Mouse (Mus musculus): ENCODE data around the gene Agpat3. TPM values are rescaled to one million over a fixed set of nuclear protein-coding genes. Genes with fewer than 3 reads are reported as not detected.

The Agpat3 gene
- polyA plus RNA-seq, 1 experiment, result 51.9 TPM

DNA sequence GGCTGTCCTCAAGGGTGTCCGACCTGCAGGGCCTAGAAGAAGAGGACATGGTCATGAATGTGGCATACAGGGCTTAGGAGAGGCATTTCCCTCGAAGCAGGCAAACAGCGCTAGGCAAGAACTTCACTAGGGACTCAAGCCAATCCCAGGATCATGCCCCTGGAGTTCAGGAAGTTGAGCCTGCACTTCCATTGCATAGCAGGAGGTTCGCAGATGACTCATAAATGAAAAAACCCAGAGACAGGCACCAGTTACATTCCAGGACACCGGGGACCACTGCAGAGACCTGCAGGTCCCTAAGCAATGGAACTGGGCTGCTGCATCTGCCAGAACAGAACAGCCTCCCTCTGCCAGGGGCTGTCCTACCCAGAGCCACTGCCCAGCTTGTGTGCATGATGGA is 23.0 kb downstream of the Agpat3 start:
- 63% methylated on average over 5 of the region's 5 CpGs for WGBS

DNA sequence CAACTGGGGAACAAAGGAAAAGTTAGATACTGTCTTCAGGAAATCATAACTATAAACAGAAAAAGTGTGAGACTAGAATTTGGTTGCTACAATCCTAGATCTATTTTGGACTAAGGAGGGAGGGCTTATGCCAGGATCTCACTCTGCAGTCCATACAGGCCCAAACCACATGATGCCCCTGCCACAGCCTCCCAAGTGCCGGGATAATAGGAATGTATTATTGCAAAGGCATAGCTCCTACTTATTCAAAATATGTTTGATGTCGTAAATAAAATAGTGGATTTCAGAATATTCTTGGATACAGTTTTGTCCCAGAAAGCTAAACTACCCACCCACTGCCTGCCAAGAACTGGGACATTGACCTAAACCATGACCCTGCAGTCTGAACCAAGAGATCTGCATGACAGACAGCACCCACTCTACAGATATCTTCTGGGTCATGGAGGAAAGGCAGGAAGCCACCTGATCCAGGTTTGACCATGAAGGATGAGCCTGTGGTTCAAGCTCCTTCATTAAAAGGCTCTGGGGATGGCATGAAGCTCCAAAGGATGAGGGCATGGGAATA is 24.2 kb downstream of the Agpat3 start:
- DNase-seq (ENCODE audit: low read depth, low spot score), result no peak
- 94% methylated on average over 2 of the region's 2 CpGs for WGBS

More for the DNA sequence above, 23.0 kb downstream of the Agpat3 start:
- no peak for DNase-seq (ENCODE audit: low read depth, low spot score)

DNA sequence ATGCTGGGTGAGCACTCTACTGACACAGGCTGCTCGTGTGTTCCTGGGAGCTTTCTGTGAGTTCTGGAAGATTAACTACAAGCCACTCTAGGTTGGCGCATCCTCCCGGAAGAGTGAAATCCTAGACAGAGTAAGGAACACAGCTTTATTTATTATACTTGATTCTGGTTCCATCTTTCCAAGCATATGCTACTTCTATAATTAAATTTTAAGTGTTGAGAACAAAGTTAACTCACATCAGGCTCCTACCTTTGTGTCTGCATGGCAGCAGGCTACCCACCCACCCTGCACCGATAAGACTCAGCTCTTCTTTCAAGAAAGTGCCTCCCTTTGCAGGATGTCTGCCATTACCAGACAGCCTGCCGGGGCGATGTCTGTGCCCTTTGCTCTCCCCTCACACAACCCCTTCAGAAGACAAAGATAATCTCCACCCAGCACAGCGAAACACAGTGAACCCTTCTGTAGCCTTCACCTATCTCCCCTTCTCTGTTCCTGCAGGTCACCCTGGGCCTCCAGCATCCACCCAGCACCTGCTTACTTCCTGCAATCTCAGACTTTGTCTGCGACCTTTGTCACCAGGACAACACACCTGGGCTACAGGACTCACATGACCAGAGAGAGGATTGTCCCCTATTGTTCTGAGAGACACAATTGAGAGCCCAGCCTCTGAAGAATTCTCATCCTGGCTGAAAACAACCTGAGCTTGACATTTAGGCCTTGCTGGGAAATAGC is 26.2 kb downstream of the Agpat3 start:
- DNase-seq (ENCODE audit: low read depth, low spot score), result peak; percentile 31
- 40% methylated on average over 8 of the region's 8 CpGs for WGBS

DNA sequence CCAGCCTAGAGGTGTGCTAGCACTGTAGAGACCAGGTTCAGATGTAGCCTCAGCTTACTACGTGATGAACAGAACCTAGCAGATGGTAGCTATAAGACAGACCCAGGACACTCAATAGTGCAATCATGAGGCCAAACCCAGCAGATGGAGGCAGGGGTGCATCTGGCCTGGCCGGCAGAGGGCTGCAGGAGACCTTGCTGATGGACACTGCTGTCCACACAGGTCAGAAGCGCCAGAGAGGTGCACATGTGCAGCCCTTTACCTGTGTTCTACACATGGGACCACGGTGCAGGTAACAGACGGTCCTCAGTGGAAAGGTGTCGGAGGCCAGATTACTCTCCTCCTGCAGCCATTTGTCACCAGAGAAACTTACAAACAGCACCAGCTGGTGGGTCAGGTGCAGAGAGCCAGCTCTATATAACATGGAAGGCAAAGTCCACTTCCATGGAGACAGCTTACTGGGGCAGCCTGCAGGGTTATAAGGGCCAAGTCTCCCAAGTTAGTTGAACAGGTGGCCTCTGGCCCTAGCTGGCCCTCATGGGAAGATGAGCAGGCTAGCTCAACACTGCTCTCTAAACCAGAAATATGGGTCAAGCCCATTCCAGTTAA is 27.6 kb downstream of the Agpat3 start:
- 47% methylated on average over 6 of the region's 6 CpGs for WGBS
- DNase-seq (ENCODE audit: low read depth, low spot score), result peak; percentile 44

DNA sequence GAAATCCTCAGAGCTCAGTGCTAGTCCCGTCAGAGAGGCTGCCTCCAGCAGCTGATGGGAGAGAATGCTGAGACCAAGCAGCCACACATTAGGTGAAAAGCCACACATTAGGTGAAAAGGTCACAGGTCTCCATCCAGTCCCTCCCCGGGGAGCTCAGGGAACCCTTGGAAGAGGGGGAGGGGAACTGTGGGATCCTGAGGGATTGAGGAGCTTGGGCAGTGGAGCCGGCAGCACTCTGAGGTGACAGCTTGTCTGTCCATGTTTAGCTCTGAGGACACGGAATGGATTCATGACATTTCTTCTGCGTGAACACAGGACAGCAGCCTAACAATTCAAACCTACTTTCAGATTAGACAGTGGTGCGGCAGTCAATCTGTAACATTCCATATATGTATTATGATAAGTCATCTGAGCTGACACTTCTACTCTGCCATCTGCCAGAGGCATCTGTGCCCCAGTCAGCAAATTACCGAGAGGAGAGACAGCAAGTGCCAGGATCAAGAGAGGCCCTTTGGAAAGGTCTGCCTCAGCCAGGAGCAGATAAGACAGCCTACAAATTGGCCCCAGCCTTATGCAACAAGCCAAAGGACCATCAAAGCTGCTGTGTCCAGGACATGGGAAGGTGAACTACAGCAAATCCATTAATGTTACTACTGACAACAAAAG is 28.9 kb downstream of the Agpat3 start:
- DNase-seq (ENCODE audit: low read depth, low spot score), result no peak

DNA sequence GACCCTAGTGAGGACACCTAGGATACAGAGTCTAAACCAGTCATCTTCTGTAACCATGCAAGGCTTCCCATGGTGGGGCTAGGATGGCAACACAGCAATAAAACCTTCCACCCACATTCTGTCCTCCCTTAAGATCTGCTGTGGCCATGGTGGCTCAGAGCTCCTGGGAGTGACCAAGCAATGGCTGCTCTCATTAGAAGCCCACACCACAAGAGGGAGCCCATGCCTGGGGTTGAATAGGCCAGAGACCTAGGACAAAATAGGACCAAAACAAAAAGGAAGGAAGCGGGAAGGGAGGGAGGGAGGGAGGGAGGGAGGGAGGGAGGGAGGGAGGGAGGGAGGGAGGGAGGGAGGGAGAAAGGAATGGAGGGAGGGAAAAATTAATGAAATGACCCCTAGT is 29.5 kb downstream of the Agpat3 start:
- WGBS, result no CpG with 5 or more reads among the region's 1 CpGs
- no peak for DNase-seq (ENCODE audit: low read depth, low spot score)

More for the DNA sequence above, 28.9 kb downstream of the Agpat3 start:
- WGBS, result 74% methylated on average over 7 of the region's 7 CpGs

DNA sequence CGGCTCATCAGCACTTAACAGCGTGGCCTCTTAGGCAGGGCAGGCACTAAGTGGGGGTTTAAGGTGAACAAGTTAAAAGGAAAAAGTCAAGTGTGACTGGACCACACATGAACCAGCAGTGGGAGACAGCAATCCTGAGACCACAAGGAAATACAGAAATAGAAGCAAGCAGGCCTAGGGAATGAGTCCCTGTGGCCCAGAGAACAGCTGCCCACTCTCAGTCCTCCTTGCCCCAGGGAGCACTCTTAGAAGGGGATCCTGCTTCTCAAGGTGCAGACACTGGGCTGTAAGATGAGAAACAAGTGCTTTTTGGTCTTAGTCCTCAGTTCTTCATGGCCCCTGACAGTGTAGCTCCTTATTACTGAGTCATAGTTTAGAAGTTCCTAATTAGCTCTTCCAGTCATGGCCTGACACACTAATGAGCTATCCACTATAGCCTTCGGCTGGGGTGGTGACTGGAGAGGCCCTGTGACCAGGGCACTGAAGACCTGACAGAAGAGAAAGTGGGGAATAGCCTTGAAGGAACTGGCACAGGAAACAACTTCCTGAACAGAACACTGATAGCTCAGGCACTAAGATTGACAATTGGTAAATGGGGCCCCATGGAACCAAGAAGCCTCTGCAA is 31.0 kb downstream of the Agpat3 start:
- WGBS, result 88% methylated on average over 3 of the region's 3 CpGs
- DNase-seq (ENCODE audit: low read depth, low spot score), result no peak

DNA sequence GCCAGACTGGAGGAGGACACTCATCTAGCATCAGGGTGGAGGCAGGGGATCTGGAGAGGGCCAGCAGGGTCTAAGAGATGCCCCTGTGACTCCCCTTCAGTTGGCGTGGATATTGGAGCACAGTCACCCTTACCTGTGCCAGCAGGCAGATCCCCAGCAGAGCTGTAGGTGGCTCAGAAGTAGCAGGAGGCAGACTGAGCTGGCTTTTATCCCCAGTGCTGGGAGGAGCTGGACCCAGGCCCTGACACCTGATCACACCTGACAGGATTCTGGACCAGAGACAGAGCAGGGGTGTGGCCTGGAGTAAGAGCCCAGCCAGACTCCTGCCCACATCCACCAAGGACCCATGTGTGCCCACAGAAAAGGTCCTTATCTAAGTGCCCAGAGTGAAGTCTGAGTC is 31.8 kb downstream of the Agpat3 start:
- WGBS, result 82% methylated on average over 1 of the region's 1 CpGs
- no peak for DNase-seq (ENCODE audit: low read depth, low spot score)

DNA sequence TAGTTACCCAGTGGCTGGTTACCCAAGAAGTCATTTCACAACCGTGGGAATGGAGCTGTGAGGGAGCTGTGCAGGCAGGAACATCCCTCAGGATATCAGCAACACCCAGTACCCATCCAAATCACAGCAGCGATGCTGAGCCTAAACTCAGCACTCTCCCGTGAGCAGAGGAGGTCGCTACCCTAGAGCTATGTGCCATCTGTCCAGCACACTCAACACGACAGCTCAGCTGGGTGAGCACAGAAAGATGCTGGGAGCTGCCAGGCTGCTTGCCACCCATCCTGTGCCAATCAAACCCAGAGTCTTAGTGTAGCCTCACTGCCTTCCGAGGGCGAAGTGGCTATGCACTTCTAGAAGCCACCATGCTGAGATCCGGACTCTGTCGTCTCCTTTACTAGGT is 32.3 kb downstream of the Agpat3 start:
- DNase-seq (ENCODE audit: low read depth, low spot score), result no peak
- WGBS, result 89% methylated on average over 9 of the region's 9 CpGs

DNA sequence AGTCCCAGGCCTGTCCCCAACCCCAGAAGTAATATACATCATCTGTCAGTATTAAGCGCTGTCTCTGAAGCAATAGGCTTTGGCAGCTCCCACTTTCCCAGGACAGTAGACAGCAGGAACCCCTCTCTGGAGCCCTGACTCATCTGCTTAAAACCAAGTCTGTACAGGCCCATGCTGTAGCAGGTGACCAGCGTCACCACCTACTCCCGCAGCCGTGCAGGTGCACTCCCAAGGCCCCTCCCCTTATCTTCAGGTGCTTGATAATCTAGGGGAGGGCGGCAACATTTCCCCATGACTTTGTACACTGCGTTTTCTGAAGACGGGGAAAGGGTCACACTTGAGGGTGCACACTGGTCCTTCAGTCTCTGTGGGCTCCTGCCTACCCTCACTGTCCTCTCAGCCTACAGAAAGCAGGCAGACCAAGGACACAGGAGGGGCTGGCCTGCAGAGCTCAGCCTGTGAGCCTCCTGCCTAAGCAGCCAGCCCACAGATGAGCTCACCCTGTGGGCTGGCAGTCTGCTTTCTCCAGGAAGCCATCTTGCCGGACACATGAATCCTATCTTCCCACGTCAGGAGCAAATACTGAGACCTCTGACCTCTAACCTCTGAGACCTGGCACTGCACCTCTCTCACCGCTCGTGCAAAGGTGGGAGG is 34.9 kb downstream of the Agpat3 start:
- 47% methylated on average over 11 of the region's 11 CpGs for WGBS
- DNase-seq (ENCODE audit: low read depth, low spot score), result no peak

DNA sequence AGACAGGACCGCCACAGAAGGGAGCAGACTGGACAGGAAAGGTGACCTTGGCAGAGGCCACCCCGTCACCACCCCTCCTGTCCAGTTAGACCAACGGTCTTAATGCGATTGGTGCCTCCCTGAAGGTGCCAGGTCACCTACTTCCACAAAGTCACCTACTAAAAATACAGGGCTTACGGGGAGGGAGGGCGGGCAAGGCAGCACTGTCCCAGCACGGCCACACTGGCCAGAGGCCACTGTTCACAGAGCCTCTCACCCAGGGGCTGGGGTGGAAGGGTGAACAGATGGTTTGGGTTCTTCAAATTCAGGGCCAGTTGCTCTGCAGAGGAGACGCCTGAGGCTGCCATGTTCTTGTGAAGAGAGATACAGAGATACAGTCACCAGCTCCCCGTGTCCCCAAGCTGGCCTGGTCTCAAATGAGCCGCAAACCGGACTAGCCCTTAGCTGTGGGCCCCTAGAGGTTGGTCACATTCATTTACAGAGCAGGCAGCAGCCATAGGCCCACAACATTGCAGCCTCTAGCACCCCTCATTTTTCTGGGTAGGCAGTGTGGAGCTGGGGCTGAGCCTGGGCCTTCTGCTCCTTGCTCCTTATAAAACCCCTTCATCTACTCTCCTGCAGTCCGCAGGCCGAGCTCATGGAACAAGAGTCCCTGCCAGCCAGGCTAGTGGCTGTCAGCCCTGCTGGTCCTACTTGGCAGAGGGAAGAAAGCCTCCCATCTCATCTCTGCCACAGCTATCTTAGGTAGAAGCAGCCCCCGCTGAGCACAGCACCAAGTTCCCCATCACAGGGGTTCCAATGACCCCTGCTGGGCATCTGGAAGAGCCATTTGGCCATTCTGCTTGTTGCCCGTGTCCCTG is 35.8 kb downstream of the Agpat3 start:
- WGBS, result 89% methylated on average over 15 of the region's 15 CpGs
- no peak for DNase-seq (ENCODE audit: low read depth, low spot score)

DNA sequence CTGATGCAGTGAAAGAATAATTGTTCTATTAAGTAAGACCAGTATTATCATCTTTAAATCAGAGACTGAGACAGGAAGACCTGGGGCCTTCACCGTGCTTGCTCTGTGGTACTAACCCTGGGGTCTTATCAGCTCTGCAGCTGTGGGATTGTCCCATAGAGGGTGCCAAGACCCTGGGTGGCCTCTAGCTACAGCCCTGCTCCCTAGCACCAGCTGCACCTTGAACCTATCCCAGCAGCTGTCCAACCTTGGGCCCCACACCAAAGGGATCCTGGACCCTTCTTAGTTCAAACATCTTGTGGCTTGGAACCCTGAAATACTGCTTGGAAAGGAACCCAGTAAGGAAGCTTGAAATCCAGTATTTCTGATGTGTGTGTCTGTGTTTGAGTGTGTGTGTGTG is 37.1 kb downstream of the Agpat3 start:
- 86% methylated on average over 1 of the region's 1 CpGs for WGBS
- DNase-seq (ENCODE audit: low read depth, low spot score), result no peak

DNA sequence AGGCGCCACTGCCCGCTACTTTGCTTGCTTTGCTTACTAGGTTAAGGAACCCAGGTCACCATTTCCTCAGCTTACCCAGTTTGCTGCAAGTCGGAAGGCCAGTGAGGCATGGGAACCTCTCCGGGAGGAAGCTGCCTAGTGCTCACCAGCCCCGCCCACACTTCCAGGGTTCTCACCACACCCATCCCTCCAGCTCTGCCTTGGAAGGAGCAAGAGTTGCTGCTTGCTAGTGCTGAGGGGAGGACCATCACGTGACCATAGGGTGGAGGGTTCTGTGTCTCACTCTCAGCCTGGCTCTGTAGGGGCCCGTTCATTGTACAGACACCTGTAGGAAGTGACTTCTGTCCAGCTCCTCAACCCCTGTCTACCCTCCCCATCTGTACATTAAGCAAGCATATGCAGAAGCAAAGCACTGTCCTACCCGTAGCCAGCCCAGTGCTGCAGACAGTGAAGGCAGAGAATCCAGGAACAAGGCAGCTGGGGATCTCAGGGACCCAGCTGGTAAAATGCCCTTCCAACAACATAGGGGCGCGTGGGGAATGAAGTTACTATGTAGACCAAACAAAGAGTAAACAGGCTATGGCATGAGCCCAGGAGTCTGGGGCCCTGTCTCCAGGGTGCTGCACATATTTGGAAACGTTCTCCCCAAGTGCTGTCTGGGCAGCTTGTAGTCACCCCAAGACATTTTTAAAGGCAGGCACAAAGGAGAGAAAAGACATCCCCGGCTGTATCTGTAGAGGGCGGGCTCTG is 40.2 kb downstream of the Agpat3 start:
- DNase-seq (ENCODE audit: low read depth, low spot score), result peak; percentile 24
- WGBS, result 40% methylated on average over 13 of the region's 13 CpGs

DNA sequence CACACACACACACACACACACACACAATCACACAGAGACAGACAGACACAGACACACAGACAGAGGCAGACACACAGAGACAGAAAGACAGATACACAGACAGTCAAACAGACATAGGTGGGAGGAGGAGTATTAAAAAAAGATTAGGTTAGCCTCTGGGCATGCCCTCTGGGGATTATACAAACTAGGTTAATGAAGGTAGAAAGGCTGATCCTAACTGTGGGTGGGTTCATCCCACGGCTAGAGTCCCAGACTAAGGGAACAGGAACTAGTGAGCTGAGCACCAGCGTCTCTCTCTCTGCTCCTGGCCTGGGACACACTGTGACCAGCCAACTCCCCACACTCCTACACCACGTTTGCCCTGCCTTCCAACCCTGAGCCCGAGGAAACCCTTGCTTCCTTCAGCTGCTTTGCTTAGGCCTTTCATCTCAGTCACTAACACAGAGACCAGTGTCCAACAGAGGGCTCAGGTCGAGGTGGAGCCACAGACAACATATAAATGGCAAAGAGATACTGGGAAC is 41.5 kb downstream of the Agpat3 start:
- no peak for DNase-seq (ENCODE audit: low read depth, low spot score)
- WGBS, result 43% methylated on average over 5 of the region's 5 CpGs

DNA sequence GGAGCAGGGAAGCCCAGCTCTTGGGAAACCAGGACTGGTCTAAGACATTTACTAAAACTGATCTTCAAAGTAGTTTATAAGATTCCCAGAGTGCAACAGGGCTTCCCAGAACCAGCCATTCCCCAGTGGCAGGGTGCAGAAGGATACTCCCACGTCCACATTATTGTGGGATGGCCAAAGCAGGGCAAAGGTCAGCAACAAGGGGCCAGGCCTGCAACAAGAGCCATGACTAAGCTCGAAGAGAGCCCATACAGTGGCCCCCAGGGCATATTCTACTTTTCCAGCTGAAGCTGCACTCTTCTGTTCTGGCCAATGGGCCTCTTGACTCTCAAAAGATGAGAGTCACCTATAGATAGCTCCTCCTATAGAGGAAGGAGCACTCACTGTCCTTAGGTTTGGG is 43.7 kb downstream of the Agpat3 start:
- no peak for DNase-seq (ENCODE audit: low read depth, low spot score)
- WGBS, result 47% methylated on average over 2 of the region's 2 CpGs

DNA sequence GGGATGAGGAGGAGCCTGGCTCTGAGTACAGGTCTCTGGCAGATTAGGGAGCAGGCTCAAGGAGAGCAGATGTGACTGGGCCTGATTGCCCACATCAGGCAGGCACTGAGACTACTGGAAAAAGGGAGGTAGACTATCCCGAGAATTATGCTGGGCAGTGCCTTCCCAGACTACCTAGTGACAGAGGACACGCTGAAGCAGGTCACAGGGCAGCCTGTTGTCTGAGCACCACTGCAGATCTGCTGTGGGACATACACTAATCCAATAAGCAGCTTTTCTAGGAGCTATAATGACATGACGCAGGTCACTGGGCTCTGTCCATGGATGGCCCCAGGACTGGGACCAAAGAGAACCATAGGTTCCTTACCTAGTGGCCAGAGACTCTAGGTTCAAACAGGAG is 44.9 kb downstream of the Agpat3 start:
- WGBS, result 93% methylated on average over 3 of the region's 3 CpGs
- DNase-seq (ENCODE audit: low read depth, low spot score), result no peak

DNA sequence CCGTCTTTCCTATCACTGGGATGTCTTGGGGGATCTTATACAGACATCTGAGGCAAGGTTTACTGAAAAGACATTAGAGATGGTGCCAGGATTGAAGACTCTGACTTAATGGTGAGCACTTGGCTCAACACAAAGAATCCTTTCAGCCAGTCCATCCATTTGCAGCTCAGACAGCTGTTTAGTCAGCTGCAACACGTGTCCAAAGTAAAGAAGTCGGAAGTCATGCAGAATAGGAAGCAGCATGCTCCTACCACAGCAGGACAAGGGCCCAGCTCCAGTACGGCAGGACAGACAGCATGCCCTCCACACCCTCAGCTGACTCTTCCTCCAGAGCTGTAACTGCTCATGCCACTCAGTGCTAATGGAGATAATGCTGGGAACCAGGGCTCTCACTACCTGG is 46.3 kb downstream of the Agpat3 start:
- DNase-seq (ENCODE audit: low read depth, low spot score), result no peak
- 57% methylated on average over 4 of the region's 4 CpGs for WGBS

DNA sequence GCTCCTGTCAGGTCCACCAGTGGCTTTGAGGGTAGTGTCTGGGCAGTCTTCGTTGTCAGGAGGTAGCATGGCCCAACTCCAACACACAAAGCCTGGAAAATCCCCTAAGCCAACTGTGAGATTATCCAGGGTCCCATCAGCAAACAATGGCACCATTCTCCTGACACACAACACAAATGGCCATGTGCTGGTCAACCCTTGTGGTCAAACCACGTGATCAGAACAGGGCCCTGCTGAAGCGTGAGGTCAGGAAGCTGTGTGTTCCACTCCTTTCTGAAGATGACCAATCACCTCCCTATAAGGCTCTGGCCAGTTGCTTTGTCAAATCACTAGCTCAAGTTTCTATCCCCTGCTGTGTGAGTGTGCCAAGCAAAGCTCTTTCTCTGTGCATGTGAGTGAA is 47.3 kb downstream of the Agpat3 start:
- WGBS, result 76% methylated on average over 3 of the region's 3 CpGs
- DNase-seq (ENCODE audit: low read depth, low spot score), result no peak
